Mouse (Mus musculus) olfactory bulb, adult 2 months (tissue): ENCODE measurements at regions not wholly inside any gene's neighbourhood (a gene's known extent, or its start where the extent isn't known, plus 50 kb on each side); places are given as distances from the start of the nearest gene placed in this dataset.

Experiments used
- CTCF ChIP-seq: fragments of 200-500 bp; IDR thresholded peaks from 2 replicates; pipeline ENCODE4 v1.5.1; 2012; ENCODE audit warnings: low read depth, mild to moderate bottlenecking, low read length, moderate library complexity; ENCODE audit not compliant: insufficient read depth
- POLR2A ChIP-seq: fragments of 200-500 bp; IDR thresholded peaks from 2 replicates; pipeline ENCODE4 v1.6.1; 2012; ENCODE audit warnings: mild to moderate bottlenecking, low read depth, low read length, moderate library complexity; ENCODE audit not compliant: insufficient read depth

GRCm38 (mm10) chr17:4884761-4885160 is 109.4 kb upstream of the Arid1b start:
- TF ChIP-seq POLR2A (no peak), CTCF (no peak)
